Mouse (Mus musculus): Measurements from ENCODE around the gene Nmt1.

GRCm38 (mm10) chr11:103099352-103099940, 71.5 kb downstream of the Nmt1 start:
- TF ChIP-seq CTCF (IDR thresholded peaks at IDR 0.05 in 2 of 3, conservative IDR thresholded peaks at IDR 0.05 in 1 of 3; ENCODE audit: control insufficient read depth in 1 of 3, insufficient read depth in 1 of 3, low read depth in 2 of 3, low read length in 3 of 3, poor library complexity in 1 of 3, severe bottlenecking in 1 of 3) (no peak), MAX (IDR thresholded peaks at IDR 0.05; ENCODE audit: low read length) (no peak), EP300 (IDR thresholded peaks at IDR 0.05; ENCODE audit: low read depth in 1 of 2, low read length in 2 of 2) (no peak), RCOR1 (IDR thresholded peaks at IDR 0.05; ENCODE audit: low read depth, low read length) (no peak), NRF1 (IDR thresholded peaks at IDR 0.05; ENCODE audit: insufficient read depth, low read depth, low read length, poor library complexity, severe bottlenecking) (no peak), POLR2AphosphoS2 (IDR thresholded peaks at IDR 0.05; ENCODE audit: low read length) (no peak), GABPA (IDR thresholded peaks at IDR 0.05; ENCODE audit: low read depth, low read length) (no peak), USF2 (IDR thresholded peaks at IDR 0.05; ENCODE audit: borderline replicate concordance in 1 of 2, insufficient read depth in 1 of 2, low read depth in 1 of 2, low read length in 2 of 2) (no peak), ZKSCAN1 (IDR thresholded peaks at IDR 0.05; ENCODE audit: low read depth, low read length) (no peak), KAT2A (conservative IDR thresholded peaks at IDR 0.05; ENCODE audit: low read depth, low read length) (no peak), SIN3A (IDR thresholded peaks at IDR 0.05; ENCODE audit: low read length) (no peak), MAFK (IDR thresholded peaks at IDR 0.05; ENCODE audit: borderline replicate concordance, low read depth, low read length) (no peak), E2F4 (IDR thresholded peaks at IDR 0.05; ENCODE audit: borderline replicate concordance, low read depth, low read length) (no peak)

Data from MEL (cell line).